Mouse (Mus musculus) CH12.LX (cell line): Measurements from ENCODE around the gene Carhsp1.

Experiments used
- MAFK ChIP-seq: IDR thresholded peaks from 2 replicates; pipeline ENCODE4 v1.6.1; 2011; ENCODE audit warnings: low read length, improper control_type of control experiment; ENCODE audit not compliant: insufficient replicate concordance
- RAD21 ChIP-seq: IDR thresholded peaks from 2 replicates; pipeline ENCODE4 v1.6.1; 2011; ENCODE audit warnings: low read depth, mild to moderate bottlenecking, low read length, improper control_type of control experiment, moderate library complexity
- UBTF ChIP-seq: IDR thresholded peaks from 2 replicates; pipeline ENCODE4 v1.6.1; 2012; ENCODE audit warnings: low read depth, mild to moderate bottlenecking, inconsistent platforms, low read length, improper control_type of control experiment, moderate library complexity
- USF1 ChIP-seq: IDR thresholded peaks from 2 replicates; pipeline ENCODE4 v1.6.1; 2014; ENCODE audit warnings: low read depth, mild to moderate bottlenecking, inconsistent platforms, low read length, improper control_type of control experiment
- USF2 ChIP-seq: conservative IDR thresholded peaks from 2 replicates; pipeline ENCODE4 v1.6.1; 2011; ENCODE audit warnings: low read depth, low read length, improper control_type of control experiment

DNA sequence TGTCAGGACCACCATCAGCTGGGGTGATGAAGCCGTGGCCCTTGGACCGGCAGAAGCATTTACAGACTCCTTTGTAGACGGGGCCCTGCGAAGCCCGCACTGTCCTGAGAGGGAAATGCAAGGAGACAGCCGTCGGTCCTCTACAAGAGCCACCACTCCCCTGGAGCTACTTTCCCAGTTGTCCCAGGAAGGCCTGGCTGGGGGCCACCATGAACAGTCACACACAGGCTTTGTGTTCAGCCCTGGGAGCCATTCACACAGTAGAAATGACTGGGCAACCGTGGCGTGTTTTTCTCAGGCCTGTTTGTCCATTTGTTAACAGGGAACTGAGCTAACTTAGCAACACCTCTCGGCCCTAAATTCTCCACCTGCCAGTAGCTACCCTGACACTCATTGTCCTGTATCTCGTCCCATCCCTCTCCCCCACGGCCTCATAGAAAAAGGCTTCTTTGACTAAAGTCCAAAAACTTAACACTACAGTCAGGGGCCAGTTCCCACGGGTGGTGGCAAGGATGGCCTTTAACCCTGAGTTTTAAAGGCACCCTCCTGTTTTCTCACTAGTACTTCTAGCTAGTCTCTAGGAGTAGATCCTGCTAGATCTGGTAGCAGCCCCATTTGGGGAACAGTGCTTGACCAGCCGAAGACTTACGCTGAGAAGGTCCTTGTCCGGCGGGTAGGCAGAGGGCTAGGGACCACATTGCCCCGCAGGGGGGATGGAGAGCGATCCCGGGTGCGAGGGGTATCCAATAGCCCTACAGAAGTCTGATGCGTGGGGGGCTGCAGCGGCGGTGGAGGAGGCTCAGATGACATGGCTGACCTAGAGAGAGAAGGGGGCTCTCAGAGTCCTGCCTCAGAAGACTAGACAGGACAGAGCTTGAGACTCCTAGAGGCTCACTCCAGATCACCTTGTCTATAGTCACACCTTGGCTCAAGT is 8.1 kb downstream of the Carhsp1 start:
- TF ChIP-seq UBTF (no peak), USF2 (no peak), MAFK (no peak), USF1 (no peak), RAD21 (no peak)
